Mouse (Mus musculus) forebrain, embryonic 11.5 days (tissue): ENCODE data around the gene Chac2. TPM values are rescaled to one million over a fixed set of nuclear protein-coding genes. Genes with fewer than 3 reads are reported as not detected.

Source experiments
- ATAC-seq: fragments of 200-750 bp; cut with Nextera tagmentation; replicated peaks from 2 replicates; pipeline ENCODE4 v1.8.0; 2017; ENCODE audit warnings: moderate TSS enrichment; ENCODE audit not compliant: low FRiP score
- DNase-seq: peaks from one replicate; pipeline ENCODE4 v3.0.0-alpha.2; 2017; ENCODE audit warnings: low spot score
- H3K27ac ChIP-seq: fragments of 300-500 bp; sonication (generic); 2 replicates; pipeline ENCODE4 v1.5.1; 2014; ENCODE audit warnings: low read depth, low read length
- H3K27me3 ChIP-seq: fragments of 300-500 bp; sonication (generic); 2 replicates; pipeline ENCODE4 v1.6.1; 2014; ENCODE audit warnings: mild to moderate bottlenecking, low read length, mixed read lengths; ENCODE audit not compliant: control insufficient read depth, insufficient read depth
- H3K36me3 ChIP-seq: fragments of 300-500 bp; sonication (generic); 2 replicates; pipeline ENCODE4 v1.6.1; 2014; ENCODE audit warnings: mild to moderate bottlenecking, low read length, moderate library complexity, mixed read lengths; ENCODE audit not compliant: control insufficient read depth, insufficient read depth
- H3K4me1 ChIP-seq: fragments of 300-500 bp; sonication (generic); replicated peaks from 2 replicates; pipeline ENCODE4 v1.6.1; 2014; ENCODE audit warnings: low read length, mixed read lengths; ENCODE audit not compliant: control insufficient read depth, insufficient read depth
- H3K4me2 ChIP-seq: fragments of 300-500 bp; sonication (generic); 2 replicates; pipeline ENCODE4 v1.6.1; 2014; ENCODE audit warnings: low read depth, mild to moderate bottlenecking, low read length, moderate library complexity, mixed read lengths; ENCODE audit not compliant: severe bottlenecking
- H3K4me3 ChIP-seq: fragments of 300-500 bp; sonication (generic); 2 replicates; pipeline ENCODE4 v1.5.1; 2014; ENCODE audit warnings: low read depth, low read length
- H3K9ac ChIP-seq: fragments of 300-500 bp; sonication (generic); 2 replicates; pipeline ENCODE4 v1.6.1; 2014; ENCODE audit warnings: low read length
- H3K9me3 ChIP-seq: fragments of 300-500 bp; sonication (generic); 2 replicates; pipeline ENCODE4 v1.6.1; 2016; ENCODE audit warnings: low read length, mixed read lengths; ENCODE audit not compliant: control insufficient read depth
- WGBS: fragments of 180-500 bp; shearing (Covaris S2); extraction: QIAGEN DNeasy Blood & Tissue Kit; methylation state at CpG from one replicate; pipeline ENCODE4 v1.1.7; 2014; 5-methylcytosine and 5-hydroxymethylcytosine counted together
- polyA plus RNA-seq: library from polyadenylated mRNA; unstranded; fragments of >200 nt; fragmentation: Nextera tagmentation; extraction: Ambion mirVana; gene quantifications from 2 replicates; pipeline ENCODE4 v1.2.1, GENCODE M21; 2014

Chac2 gene
- polyA plus RNA-seq, 1 experiment from 2014 or later = 14.2 TPM

DNA sequence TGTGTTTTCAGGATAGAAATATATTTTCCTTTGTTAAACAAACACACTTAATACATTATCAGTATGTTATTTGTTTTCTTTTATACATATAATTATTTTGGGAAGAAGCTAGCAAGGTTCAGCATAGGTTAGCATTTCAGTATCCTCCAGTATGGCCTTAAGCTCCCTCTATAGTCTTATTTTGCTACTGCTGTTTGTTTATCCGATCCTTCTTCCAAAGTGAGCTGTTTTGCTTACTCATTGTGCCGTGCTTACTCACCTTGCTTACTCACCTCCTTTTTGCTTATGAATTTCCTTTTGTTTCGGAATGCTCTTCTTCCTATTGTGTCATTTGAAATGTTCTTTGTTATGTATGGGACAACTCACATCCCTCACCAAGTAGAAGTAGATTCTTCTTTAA is 10.5 kb upstream of the Chac2 start:
- Histone ChIP-seq H3K4me2 (no peak overlapping the region), H3K27ac (no peak overlapping the region), H3K27me3 (no peaks in the 10 kb centered on the region), H3K4me1 (no peaks in the 10 kb centered on the region), H3K9ac (no peak overlapping the region), H3K36me3 (no peaks in the 10 kb centered on the region), H3K4me3 (no peak overlapping the region), H3K9me3 (no peaks in the 10 kb centered on the region)
- ATAC-seq = no peak
- no peak for DNase-seq
- WGBS = 85% methylated on average over 3 of the region's 3 CpGs

DNA sequence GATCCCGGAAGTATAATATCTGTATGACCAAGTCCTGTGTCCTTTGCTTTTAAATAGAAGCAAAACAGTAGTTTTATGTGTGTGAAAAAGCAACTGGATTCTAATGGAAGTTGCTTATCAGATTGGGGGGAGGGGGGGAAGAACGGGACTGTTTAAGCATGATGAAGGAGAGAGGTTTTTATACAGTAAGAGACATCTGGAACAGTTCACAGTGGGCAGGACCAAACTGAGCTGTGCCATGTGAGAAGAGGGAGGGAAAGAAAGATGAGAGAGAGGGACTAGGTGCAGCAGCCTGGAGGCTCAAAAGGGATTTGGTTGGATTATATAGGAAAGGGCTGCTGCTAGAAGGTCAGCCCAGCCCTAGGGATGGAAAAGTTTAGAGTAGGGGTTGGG is 471 bp upstream of the Chac2 start:
- H3K36me3 ChIP-seq = no peaks in the 10 kb centered on the region
- peak overlapping the region; percentile 75 for H3K4me2 ChIP-seq
- H3K4me3 ChIP-seq = peak overlapping the region; percentile 57
- H3K4me1 ChIP-seq = 0 out of 2 replicates have a peak, but pooled peaks cover 4% of the 10 kb centered on the region
- no peak overlapping the region for H3K27ac ChIP-seq
- DNase-seq (peak; percentile 47), ATAC-seq (peak; percentile 72)
- H3K9me3 ChIP-seq = no peaks in the 10 kb centered on the region
- H3K27me3 ChIP-seq = no peaks in the 10 kb centered on the region
- 7% methylated on average over 2 of the region's 2 CpGs for WGBS
- peak overlapping the region; percentile 73 for H3K9ac ChIP-seq

DNA sequence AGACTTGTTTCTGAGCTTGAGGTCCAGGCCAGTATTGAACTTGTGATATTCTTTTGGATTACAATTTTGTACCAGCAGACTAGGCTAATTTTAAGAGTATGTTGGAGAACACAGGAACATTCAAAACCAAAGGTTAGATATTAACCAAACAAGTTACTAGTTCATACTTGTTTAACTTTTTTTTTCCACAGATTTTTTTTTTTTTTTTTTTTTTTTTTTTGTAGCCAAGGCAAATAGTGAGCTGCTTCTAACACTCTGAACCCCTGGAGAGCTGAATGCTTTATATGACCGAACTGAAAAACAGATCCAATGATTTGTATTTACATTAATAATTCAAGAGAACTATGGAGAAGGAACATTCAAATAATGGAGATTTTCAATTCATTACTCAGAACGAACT is 913 bp downstream of the Chac2 start:
- H3K27ac ChIP-seq = no peak overlapping the region
- H3K4me1 ChIP-seq = 0 out of 2 replicates have a peak, but pooled peaks cover 4% of the 10 kb centered on the region
- ATAC-seq = no peak
- no peaks in the 10 kb centered on the region for H3K27me3 ChIP-seq
- H3K36me3 ChIP-seq = no peaks in the 10 kb centered on the region
- 58% methylated on average over 2 of the region's 2 CpGs for WGBS
- no peaks in the 10 kb centered on the region for H3K9me3 ChIP-seq
- no peak overlapping the region for H3K4me2 ChIP-seq
- no peak overlapping the region for H3K9ac ChIP-seq
- DNase-seq = no peak
- H3K4me3 ChIP-seq = no peak overlapping the region; the same call in 1 of the 2 replicates

DNA sequence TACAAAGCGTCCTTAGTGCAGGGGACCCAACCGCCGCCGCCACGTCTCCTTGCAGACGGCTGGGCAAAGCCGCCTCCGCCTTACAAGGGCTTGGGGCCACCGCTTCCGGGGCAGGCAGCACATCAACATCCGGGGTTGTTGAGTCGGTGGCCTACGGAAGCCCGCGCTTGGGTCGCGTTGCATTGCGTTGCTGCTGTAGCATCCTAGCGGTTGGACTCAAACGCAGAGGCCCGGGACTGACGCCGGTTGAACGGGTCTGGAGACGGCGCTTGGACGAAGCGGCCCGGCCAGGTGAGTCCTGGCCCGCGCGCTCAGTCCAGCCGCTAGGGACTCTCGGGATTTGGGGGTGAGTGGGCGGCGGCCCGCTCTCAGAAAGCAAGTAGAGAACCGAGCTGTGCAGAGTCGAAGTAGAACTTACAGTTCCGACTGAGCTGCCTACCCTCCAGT is 31.8 kb downstream of the Chac2 start, which contains the start of gene Erlec1:
Erlec1 (minus strand) TSS at position 57 of the 447 bp plus-strand sequence.
- 0 out of 2 replicates have a peak, but pooled peaks cover 4% of the 10 kb centered on the region for H3K4me1 ChIP-seq
- H3K9me3 ChIP-seq = no peaks in the 10 kb centered on the region; the same call in 1 of the 2 replicates
- no peak within 1 kb of the TSS for H3K27ac ChIP-seq
- H3K4me2 ChIP-seq = peak within 1 kb of the TSS; percentile 59
- DNase-seq = peak; percentile 93
- peak within 1 kb of the TSS; percentile 76 for H3K4me3 ChIP-seq
- peak within 1 kb of the TSS; percentile 71 for H3K9ac ChIP-seq
- ATAC-seq = peak; percentile 98
- no peaks in the 10 kb centered on the region for H3K27me3 ChIP-seq
- WGBS = under 1% methylated on average over 40 of the region's 40 CpGs
- no peaks in the 10 kb centered on the region for H3K36me3 ChIP-seq

- Histone ChIP-seq H3K4me2 (peak overlapping the region; percentile 59), H3K9me3 (no peaks in the 10 kb centered on the region; the same call in 1 of the 2 replicates), H3K9ac (peak overlapping the region; percentile 71), H3K27me3 (no peaks in the 10 kb centered on the region), H3K36me3 (no peaks in the 10 kb centered on the region), H3K4me3 (peak overlapping the region; percentile 76), H3K4me1 (0 out of 2 replicates have a peak, but pooled peaks cover 4% of the 10 kb centered on the region), H3K27ac (no peak overlapping the region)
- 1% methylated on average over 29 of the region's 32 CpGs for WGBS
- DNase-seq (peak; percentile 74), ATAC-seq (peak; percentile 91)
Measured at GRCm38 (mm10) chr11:30953469-30954154, 32.5 kb downstream of the Chac2 start.

DNA sequence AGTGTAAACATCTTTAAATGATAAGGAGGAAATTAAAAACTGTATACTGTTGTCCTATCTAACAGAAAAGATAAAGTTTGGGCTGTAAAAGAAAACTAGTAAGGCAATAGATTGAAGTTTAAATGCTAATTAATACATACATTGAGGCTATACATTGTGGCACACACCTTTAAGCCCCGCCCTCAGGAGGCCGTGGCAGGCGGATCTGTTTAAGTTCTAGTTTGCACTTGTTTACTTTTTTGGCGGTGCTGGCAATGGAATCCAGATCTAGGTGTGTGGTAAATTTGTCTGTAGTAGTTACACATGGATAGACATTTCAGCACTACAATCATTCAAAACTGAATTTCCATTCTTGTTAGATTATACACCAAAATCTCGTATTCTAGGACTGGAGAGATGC is 33.3 kb downstream of the Chac2 start:
- H3K27me3 ChIP-seq = no peaks in the 10 kb centered on the region
- ATAC-seq (no peak), DNase-seq (no peak)
- 0 out of 2 replicates have a peak, but pooled peaks cover 4% of the 10 kb centered on the region for H3K4me1 ChIP-seq
- H3K4me3 ChIP-seq = peak overlapping the region; percentile 76
- peak overlapping the region; percentile 6; the same call in 1 of the 2 replicates for H3K9ac ChIP-seq
- 70% methylated on average over 5 of the region's 5 CpGs for WGBS
- no peaks in the 10 kb centered on the region; the same call in 1 of the 2 replicates for H3K9me3 ChIP-seq
- no peaks in the 10 kb centered on the region for H3K36me3 ChIP-seq
- H3K27ac ChIP-seq = no peak overlapping the region
- H3K4me2 ChIP-seq = peak overlapping the region; percentile 59

DNA sequence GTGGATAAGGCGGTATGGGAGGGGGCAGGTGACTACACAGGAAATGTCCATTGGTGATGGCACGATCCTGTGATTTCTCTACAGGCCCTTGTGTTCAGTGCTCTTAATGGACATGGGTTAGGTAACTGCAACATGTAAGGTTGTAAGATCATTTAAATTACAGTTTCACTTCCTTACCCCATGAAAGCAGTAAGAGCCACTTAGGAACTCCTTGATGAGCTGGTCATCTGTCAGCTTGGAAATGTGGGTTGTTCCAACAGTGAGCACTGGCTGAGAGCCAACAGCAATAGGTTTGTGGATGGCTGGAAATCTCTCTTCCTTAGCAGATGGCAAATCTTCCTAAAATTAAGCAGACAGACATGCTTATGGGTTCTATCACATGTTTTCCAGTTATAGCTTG is 42.6 kb downstream of the Chac2 start:
- Histone ChIP-seq H3K27ac (no peak overlapping the region), H3K4me2 (no peak overlapping the region), H3K9me3 (no peaks in the 10 kb centered on the region), H3K36me3 (peaks cover 9% of the 10 kb centered on the region), H3K4me3 (no peak overlapping the region), H3K27me3 (no peaks in the 10 kb centered on the region), H3K4me1 (no peaks in the 10 kb centered on the region), H3K9ac (no peak overlapping the region)
- ATAC-seq (no peak), DNase-seq (no peak)
- WGBS = 98% methylated on average over 2 of the region's 2 CpGs

GRCm38 (mm10) chr11:30928498-30928897 is 57.7 kb downstream of the Chac2 start:
- H3K27ac ChIP-seq = no peak overlapping the region
- no peaks in the 10 kb centered on the region for H3K27me3 ChIP-seq
- no peaks in the 10 kb centered on the region; the same call in 1 of the 2 replicates for H3K36me3 ChIP-seq
- H3K4me3 ChIP-seq = no peak overlapping the region
- 100% methylated on average over 1 of the region's 1 CpGs for WGBS
- DNase-seq (no peak), ATAC-seq (no peak)
- no peaks in the 10 kb centered on the region for H3K9me3 ChIP-seq
- H3K4me1 ChIP-seq = no peaks in the 10 kb centered on the region
- H3K4me2 ChIP-seq = no peak overlapping the region
- no peak overlapping the region for H3K9ac ChIP-seq

DNA sequence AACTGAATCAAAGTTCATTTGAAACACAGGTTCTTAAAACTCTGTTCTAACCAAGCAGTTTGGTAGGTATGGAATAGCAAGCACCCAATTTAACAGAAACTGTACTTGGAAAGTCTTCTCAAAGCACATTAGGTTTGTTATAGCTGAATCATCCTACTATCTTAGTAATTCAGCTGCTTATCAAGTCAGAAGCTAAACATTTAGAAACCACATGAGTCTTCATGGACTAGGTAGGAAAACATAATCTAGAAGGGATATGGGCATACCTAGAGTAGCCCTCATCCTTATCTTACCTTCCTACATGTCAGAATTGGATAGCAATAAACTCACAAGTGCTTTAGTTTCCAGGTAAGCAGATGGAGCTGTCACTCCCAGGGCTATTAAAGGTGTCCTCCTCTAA is 58.1 kb downstream of the Chac2 start:
- H3K27me3 ChIP-seq = no peaks in the 10 kb centered on the region
- H3K4me1 ChIP-seq = no peaks in the 10 kb centered on the region
- no peaks in the 10 kb centered on the region for H3K9me3 ChIP-seq
- H3K4me3 ChIP-seq = no peak overlapping the region
- DNase-seq = no peak
- no peak overlapping the region for H3K4me2 ChIP-seq
- no peak for ATAC-seq
- H3K36me3 ChIP-seq = no peaks in the 10 kb centered on the region; the same call in 1 of the 2 replicates
- H3K9ac ChIP-seq = no peak overlapping the region
- no peak overlapping the region for H3K27ac ChIP-seq
